Mouse (Mus musculus) thymus, adult 2 months (tissue): ENCODE data around the gene Ptpn20.

Experiments
- CTCF ChIP-seq: fragments of 200-500 bp; IDR thresholded peaks from 2 replicates; pipeline ENCODE4 v1.5.1; 2012; ENCODE audit warnings: mild to moderate bottlenecking, control low read depth, low read length, moderate library complexity, borderline replicate concordance; ENCODE audit not compliant: control insufficient read depth, poor library complexity, insufficient read depth; ENCODE audit errors: extremely low read depth
- POLR2A ChIP-seq: fragments of 200-500 bp; IDR thresholded peaks from 2 replicates; pipeline ENCODE4 v1.6.1; 2012; ENCODE audit warnings: mild to moderate bottlenecking, low read length, control low read depth, moderate library complexity; ENCODE audit not compliant: control insufficient read depth, poor library complexity, insufficient read depth; ENCODE audit errors: extremely low read depth

- TF ChIP-seq CTCF (no peak), POLR2A (no peak)
These were observed 68.5 kb downstream of the Ptpn20 start for GRCm38 (mm10) chr14:33657471-33657901.
